Mouse (Mus musculus) kidney, postnatal 4 days (tissue): ENCODE measurements around the gene Tnfrsf1a.

Source experiments
- DNase-seq, 2 experiments: peaks; one replicate each; pipeline ENCODE4 v3.0.0; 2021; ENCODE audit warnings: mixed read lengths in 2 of 2

Gene Tnfrsf1a

DNA sequence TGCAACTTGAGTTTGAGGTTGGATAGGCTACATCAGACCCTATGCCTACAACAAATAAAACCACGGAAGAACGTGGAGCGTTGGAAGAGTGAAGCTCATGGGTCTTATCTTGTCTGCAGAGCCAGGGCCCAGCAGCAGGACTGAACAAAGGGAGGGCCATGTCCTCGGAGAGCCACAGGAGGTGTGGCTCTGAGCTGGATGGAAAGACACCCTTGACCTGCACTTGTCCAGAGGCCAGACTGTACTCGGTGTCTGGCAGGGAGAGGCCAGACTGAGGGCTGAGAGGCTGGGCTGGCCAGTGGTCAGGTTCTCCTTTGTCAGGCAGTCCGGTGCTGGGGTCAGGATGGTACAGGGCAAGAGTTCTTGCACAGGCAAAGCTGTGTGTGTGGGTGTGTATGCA, 23.8 kb upstream of the Tnfrsf1a start:
- no peak for DNase-seq

DNA sequence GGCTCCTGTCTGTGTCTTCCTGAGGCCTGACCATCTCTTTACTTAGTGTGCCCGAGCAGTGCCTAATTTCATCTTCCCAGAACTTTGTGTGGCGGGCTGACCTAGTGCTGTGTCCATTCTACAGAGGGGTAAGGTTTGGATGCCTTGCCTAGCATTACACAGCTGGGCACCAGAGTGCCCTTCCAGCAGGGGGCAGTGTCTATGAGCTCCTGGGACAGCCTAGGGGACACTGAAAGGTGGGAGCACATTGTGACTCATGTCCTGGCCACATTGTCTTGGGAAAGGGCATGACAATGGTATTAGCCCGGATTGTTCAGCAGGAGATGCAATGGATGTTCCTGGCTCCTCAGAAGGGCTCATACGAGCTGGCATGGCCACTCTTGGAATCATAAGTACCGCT, 20.9 kb upstream of the Tnfrsf1a start:
- DNase-seq, result peak; percentile 48 to 58

DNA sequence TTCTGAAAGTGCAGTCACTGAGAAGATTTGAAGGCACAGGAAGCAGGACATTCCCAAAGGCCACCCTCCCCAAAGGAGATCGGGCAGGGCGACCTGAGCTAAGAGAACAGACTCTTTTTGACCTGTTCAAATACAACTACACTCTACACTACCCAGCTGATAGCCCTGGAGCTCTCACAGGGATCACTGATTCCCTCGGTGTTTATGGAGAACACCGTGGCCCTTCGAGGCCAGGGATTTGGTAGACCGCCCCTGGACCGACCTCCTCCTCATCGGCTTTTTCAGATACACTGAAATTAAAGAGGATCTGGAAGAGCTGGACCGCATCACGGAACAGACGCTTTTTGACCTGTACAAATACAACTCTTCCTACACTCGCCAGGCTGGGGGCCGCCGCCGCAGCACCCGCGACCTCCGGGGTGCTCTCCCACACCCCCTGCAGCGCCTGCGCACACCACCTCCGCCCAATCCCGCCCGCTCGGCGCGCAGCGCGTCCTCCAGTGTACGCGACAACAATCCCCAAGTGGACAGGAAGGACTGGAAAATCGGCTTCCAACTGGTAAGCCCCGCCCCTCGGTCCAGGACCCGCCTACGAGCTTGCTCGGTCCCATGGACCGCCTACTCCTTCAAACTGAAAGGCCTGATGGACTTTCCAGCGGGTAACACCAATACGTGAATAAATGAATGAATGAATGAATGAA, 18.4 kb upstream of the Tnfrsf1a start:
- peak; percentile 96 to 97 for DNase-seq

DNA sequence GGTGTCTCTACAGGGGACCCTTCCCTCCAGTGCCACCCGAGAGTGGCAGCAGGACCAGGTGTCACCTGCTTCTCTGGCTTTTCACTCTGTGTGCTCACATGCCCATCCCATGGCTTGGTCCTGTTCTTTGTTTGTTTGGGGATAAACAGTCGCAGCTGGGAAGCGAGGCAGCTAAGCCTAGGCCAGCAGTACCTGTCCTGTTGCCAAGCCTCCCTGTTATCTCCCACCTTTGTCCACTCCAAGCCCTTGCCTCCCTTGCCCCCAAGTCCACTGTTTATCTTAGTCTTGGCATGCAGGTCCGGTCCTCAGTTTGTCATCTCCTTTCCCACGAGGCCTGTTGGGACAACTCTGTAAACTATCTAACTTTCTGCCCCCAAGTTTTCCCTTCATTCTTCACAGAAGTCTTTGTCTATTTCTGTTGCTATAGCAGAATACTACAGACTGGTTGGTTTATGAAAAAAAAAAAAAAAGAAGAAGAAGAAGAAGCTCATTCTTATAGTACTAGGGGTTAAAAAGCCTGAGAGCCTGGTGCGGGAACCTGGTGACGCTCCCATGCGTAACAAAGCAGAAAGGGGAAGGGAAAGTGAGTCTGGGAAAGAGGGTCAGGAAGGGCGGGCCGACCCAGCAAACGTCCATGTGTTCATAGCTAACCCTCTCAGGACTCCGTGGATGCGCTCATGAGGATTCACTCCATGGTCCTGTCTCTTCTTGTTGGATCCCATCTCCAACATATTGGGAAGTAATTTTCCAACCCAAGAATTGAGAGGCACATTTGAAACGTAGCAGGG, 15.9 kb upstream of the Tnfrsf1a start:
- no peak for DNase-seq

DNA sequence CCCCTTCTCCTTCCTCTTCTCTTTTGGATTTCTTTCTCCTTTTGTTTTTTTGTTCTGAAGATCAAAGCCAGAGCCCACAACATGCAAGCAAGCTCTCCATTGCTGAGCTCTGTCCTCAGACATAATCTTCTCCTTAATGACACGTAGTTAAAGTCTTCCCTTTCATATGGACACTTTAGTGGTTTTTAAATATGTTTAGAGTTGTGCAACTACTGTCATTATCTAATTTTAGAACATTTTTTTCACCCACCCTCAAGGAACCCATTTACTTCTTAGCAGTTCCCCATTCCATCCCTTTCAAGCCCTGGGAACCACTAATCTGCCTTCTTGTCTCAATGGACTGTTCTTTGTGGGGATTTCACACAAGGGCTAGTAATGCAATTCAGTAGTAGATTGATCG, 14.8 kb upstream of the Tnfrsf1a start:
- no peak for DNase-seq

DNA sequence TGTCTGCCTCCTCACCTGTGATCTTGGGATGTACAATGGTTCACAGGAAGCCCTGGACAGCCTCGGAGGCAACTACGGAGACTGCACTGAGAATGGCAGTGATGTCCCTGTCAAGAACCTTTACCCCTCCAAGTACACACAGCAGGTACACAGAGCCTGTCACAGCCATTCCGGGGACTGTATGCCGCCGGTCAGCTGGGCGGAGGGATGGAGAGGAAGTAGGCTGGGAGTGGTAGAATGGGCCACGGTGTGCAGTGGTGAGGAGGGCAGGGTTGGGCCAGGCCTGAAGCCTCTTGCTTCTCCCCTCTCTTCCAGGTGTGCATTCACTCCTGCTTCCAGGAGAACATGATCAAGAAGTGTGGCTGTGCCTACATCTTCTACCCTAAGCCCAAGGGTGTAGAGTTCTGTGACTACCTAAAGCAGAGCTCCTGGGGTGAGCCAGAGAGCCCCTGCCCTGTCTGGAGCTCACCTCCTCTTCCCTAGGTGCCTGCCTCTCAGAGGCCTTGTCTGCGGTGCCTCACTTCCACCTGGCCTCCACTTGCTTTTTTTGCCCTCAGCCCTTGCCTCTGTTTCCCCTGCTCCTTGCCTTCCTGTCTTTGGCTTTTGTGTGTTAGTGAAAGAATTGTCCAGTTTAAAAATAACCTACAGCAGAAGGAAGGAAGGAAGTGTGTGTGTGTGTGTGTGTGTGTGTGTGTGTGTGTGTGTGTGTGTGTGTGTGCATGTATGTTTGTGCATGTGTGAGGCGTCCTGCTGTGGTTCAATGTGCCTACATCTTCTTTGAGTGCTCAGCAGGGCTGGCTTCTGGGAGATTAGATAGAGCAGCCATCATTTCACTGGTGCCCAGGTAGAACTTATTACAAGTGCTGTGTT, 10.1 kb upstream of the Tnfrsf1a start:
- no peak for DNase-seq

DNA sequence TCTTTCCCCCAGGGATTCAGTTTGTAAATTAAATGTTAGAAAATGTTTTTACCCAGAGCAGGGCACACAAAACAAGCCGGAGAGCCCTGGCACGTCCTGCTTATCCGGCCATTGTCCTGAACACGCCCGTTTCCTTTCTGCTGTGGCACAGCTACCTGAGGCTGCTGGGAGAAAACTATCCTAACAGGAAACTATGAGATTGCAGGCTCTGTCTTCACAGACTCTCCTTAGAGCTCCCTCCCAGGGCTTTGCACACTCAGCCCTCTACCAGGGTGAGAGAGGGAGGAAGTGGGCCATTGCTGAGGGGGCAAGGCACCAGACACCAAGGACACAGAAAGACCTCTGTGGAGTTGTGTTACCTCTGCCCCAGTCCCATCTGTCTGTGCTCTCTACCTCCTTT, 8.9 kb upstream of the Tnfrsf1a start:
- peak in 1 of 2 experiments; percentile 38 for DNase-seq

DNA sequence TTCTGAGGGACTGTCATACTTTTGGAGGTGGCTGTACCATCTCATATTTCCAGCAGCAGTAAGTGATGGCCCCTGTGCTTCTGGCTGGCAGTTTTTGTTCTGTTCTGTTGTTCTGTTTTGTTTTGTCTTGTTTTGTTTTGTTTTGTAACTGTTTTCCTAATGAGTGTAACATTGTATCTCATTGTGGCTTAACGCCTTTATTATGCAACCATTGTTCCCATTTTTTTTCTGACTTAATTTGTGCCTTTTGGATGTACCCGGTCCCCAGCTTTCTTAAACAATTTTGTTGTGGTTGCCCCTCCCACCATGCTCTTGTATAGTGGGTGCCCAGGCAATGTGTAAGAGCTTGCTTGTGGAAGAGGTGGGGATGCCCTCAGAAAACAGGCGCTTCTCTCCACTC, 7.0 kb upstream of the Tnfrsf1a start:
- no peak for DNase-seq

DNA sequence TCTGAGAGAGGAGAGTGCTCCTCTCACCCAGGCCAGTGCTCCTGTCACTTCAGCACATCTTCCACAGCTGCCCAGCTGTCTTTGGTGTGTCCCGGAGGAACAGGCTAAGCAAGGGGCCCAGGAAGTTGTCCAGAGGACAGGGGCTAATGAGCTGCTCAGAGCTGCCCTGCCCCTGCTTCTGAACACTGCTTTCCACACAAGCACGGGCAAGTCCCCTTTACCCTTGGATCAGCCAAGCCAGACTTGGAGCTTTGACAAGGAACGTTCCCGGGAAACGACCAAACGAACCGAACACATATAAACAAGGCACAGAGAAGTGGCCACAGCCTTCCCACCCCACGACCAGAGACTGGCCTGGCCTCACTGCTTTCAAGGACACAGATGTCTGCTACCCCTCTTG, 5.1 kb upstream of the Tnfrsf1a start:
- no peak for DNase-seq

DNA sequence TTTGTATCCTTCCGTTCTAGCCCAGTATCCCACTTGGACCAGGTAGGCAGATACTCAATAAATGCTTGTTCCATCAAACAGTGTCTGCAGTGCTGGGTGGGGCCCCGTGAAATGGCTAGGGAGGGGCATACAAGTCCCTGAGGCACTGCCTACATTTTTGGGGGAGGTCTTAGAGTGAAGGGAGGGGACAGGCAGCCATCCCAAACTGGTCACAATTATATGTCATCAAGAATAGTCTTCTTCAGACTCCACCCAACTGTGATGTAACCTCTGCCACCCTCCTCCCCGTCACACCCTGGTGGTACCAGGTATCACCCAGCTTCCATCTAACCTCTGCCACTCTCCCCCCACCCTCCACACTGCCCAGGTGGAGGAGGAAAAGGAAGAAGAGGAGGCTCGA, 4.3 kb upstream of the Tnfrsf1a start:
- DNase-seq, result no peak

DNA sequence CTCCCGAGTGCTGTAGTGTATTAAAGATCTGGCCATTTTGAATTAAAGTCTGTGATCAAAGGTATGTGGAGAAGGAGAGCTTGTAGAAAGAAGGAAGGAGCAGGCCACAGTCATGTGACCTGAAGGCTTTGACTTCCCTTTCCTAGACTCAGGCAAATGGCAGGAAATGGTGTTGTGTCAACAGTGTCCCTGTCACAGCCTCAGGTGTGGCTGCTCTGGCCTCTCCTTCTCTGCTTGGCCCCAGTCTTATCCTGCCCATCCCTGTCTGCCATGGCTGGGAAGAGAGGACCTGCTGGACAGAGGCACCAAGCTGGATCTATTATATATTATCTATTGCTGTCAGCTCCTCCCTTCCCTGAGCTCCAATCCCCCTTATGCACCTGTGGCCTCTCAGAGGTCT, 3.5 kb upstream of the Tnfrsf1a start:
- no peak for DNase-seq

DNA sequence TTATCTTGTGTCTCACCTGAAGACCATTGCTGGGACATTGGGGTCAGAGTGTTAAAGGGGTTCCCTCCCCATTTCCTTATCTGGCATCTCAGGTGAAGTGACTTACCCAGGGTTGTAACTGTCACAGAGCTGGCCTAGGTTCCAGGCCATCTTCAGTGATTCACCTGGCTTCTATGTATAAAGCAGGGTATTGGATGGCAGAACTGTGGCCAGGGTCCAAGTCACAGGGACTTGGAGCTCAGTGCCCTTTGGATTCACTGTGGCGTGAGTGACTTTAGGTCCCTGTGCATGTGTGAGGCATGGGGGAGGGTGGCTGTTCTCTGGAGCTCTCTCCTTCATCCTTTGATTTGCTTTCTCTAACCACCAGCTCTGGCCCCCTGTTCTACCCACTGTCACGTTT, 3.1 kb upstream of the Tnfrsf1a start:
- no peak for DNase-seq

DNA sequence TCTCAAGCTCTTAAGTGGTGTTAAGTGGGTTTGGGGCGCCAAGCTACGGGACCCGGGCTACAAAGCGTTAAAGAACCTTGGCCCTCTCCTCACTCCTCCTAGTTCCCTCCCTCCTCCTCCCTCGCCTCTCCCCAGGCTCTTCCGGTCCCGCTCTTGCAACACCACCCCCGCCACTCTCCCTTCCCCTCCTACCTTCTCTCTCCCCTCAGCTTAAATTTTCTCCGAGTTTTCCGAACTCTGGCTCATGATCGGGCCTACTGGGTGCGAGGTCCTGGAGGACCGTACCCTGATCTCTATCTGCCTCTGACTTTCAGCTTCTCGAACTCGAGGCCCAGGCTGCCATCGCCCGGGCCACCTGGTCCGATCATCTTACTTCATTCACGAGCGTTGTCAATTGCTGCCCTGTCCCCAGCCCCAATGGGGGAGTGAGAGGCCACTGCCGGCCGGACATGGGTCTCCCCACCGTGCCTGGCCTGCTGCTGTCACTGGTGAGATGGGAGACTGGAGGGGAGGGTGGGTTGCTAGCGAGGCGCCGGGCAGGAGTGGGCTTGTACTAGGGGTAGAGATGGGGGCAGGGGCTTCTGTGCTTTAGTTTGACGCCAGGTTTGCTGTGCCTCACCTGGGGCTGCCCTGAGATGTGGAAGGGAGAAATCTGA, 541 bp downstream of the Tnfrsf1a start:
- peak; percentile 74 to 84 for DNase-seq

DNA sequence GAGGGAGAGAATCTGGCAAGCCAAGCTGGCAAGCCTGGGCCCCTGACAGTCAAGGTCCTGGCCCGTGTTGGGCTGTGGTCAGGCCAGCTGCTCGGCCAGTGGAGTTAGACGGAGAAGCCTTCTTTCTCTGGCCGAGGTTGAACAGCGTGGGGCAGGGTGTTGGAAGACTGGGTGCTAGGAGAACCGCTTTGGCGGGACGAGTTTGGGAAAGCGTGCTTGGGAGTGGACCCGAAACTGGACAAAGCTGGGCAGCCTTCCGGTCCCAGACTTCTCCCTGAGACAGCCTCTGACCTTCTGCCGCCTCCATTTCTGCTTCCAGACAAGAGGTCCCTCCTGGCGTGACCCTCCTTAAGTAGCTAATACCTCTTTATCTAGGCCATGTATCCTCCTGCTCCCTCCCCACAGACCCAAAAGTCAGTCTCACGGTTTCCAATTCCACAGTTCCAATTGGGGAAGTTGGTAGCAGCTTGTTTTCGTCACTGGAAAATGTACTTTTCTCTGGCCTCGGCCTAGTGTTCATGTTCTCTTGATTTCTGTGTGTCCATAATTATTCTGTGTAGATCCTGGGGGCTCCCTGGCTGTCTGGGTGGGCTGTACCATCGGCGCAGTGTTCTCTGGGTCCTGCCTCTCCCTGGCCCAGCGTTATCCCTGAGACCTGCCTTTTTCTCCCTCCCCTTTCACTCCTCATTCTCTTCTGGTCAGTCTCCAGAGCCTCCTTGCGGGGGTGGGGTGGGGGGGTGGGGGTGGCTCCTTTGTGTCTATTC, 1.3 kb downstream of the Tnfrsf1a start:
- DNase-seq, result peak; percentile 59 to 71

DNA sequence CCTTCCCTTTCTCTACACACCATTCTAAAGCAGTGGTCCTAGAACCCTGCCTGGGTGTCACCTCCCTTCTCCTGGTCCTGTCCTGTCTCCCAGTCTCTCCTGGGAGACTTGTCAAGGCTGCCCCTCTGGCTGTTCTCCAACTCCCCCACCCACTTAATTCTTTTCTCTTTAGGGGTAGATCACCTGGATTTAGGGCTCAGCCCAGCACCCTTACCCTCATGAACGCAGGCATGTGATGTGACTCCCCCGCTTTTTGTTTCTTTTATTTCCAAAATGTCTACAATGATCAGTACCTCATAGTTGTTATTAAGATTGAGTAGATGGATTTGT, 1.8 kb downstream of the Tnfrsf1a start:
- no peak for DNase-seq

DNA sequence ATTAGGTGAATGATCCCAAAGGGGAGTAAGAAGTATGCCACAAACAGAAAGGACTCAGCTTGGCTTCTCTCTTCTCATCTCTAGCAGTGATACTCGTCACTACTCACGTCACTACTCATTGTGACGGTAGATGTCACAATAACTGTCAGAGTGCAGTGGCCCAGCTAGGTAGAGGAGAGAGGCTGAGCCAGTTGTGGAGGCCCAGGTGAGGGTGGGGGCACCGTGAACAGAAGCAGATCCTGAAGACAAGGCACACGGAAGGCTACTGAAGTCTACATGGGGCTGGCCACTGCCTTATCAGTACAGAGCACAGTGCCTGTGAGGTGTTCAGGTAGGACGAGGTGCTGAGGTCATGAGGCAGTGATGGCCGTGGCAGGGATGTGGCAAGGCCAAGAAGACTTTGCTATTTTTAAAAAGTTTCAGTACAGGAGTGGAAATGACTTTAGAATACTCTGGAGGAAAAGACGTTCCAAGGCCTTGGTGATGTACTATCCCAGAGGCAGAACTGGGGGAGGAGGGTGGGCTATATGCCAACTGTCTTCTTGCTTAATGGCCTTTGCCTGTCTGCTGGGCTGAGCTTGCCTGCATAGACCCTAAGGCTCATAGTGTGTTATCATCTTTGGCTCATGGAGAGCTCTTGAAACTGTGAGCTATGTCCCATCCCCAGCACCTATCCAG, 2.3 kb downstream of the Tnfrsf1a start:
- DNase-seq, result peak; percentile 55 to 71

DNA sequence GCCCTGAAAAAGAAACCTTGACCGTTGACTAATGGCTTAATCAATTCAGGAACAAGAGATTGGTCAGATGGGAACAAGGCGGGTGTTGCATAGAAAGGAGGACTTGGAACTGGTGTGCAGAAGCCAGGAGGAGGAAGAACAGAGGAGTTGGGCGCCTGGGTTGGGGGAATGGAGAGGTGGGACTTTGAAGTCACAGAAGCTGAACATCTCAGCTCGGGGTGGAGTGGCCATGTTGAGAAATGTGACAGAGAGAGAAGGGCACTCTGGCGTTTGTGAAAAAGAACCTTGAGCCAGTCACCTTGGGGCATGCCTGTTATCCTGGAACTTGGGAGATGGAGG, 2.9 kb downstream of the Tnfrsf1a start:
- no peak for DNase-seq

DNA sequence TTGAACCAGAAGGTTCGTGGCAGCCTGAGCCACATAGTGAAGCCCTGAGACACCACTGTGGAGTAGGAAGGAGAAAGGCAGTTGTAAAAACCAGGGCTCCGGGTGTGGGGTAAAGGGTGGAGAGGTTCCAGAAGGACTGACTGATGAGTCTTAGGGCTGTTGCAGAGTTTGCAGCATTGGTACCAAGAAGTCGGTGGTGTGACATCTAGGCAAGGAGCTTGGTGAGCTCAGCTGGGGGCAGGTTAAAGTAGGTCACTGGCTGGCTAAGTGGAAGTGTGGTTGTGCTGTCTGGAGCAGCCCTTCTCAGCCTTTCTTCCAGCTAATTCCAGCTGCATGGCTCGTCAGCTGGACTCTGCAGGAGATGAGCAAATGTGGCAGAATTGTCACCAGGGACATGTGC, 3.6 kb downstream of the Tnfrsf1a start:
- no peak for DNase-seq

DNA sequence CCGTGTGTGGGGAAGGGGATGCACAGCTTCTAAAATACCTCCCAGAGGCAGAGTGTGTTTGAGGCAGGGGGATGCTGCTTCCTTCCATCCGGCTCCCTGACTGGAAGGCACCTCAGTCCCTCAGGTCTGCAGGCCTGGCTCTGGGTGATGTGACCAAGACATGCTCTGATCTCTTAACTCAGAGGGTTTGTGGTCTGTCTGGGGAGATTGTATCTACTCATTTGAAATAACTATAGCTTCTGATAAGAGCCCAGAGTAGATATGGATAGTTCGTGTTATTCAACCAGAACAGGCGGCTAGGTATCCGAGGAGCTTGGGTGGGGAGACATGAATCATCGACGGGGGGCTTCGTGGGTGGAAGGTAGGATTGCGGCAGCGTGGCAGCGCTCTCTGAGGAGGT, 4.1 kb downstream of the Tnfrsf1a start:
- no peak for DNase-seq

DNA sequence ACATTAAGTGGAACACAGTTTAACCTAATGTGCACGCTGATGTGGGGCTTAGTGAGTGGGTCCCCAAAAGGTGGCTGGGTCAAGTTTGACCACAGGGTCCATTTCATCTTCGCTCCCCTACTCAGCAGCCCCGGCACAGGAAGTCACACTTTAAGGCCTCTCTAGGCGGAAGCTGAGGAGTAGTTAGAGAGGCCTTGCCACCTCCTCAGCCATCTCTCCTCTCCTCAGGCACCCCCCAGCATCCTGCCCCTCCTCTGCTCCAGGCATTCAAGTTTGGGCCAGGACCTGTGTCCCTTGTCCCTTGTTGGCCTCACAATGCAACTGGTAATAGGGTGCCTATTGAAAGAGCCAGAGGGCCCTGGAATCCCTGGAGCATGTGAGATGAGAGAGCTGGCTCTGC, 4.5 kb downstream of the Tnfrsf1a start:
- DNase-seq, result no peak

DNA sequence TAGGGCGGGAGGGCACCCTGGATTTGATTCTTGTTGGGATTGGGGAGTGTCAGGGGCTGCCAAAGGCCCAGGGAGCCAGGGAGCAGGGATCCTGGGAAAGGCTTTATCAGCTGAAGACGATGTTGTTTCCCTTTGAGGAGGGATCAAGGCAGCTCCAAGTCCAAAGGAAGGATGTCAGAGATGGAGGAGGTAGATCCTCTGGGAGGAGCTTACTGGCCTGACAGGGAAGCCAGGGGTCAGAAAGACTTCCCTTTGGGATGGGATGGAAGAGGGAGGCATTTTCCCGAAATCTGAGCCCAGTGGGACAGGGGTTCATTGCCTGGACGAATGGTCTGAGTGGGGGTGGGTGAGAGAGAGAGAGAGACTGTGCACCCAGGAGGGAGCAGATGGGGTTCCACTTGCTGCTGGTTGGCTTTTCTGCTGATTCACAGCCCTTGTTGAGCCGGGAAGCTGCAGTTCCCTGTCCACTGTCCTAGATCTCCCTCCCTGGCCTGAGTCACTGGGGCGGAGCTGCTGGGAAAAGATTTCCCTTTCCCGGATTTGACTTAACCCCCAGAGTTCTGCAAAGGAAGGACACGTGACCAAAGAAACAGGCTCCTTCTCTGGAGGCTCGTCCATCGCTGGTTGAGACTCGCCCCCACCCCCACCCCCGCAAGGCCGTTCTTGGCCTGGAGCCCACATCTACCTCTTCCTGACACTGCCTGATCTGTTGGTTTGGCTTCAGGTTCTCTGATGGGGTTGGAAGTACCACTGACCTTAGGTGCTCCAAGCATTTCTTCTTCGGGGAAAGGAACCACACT, 5.4 kb downstream of the Tnfrsf1a start:
- DNase-seq, result peak; percentile 69 to 79
